Mouse (Mus musculus): ENCODE data around the gene Ntm. TPM values are rescaled to one million over a fixed set of nuclear protein-coding genes. Genes with fewer than 3 reads are reported as not detected.

Gene Ntm
- polyA plus RNA-seq, 2 experiments: 23.9 to 32.4 TPM

GRCm38 (mm10) chr9:29332296-29333090, 630.4 kb downstream of the Ntm start:
- no peak for TF ChIP-seq POLR2A (IDR thresholded peaks at IDR 0.05; ENCODE audit: borderline replicate concordance, extremely low read depth, insufficient read depth, insufficient read length)
- DNase-seq (ENCODE audit: low spot score) (peak; percentile 48), ATAC-seq (ENCODE audit: low FRiP score, low read depth) (peak; percentile 57; the same call in 1 of the 2 replicates)
- H3K27me3 ChIP-seq (ENCODE audit: control insufficient read depth, insufficient read depth, low read length): peaks cover 35% of the 10 kb centered on the region
- no peaks in the 10 kb centered on the region for H3K9me3 ChIP-seq (ENCODE audit: control insufficient read depth, low read length)
- H3K4me2 ChIP-seq (replicated peaks; ENCODE audit: low read depth, low read length, severe bottlenecking): no peak overlapping the region
- no peak overlapping the region for H3K27ac ChIP-seq (replicated peaks; ENCODE audit: low read depth, low read length)
- 20% methylated on average over 3 of the region's 3 CpGs for WGBS
- H3K4me1 ChIP-seq (ENCODE audit: control insufficient read depth, insufficient read depth, low read length): no peaks in the 10 kb centered on the region
- no peaks in the 10 kb centered on the region for H3K36me3 ChIP-seq (ENCODE audit: control insufficient read depth, insufficient read depth, low read length)
- no peak overlapping the region for H3K9ac ChIP-seq (ENCODE audit: low read depth, low read length, severe bottlenecking)
- H3K4me3 ChIP-seq (replicated peaks; ENCODE audit: low read length): no peak overlapping the region

- Histone ChIP-seq H3K4me1 (ENCODE audit: control insufficient read depth, insufficient read depth, low read length) (no peaks in the 10 kb centered on the region), H3K36me3 (ENCODE audit: control insufficient read depth, insufficient read depth, low read length) (no peaks in the 10 kb centered on the region), H3K9me3 (ENCODE audit: control insufficient read depth, low read length) (no peaks in the 10 kb centered on the region), H3K4me3 (replicated peaks; ENCODE audit: low read length) (no peak overlapping the region), H3K4me2 (replicated peaks; ENCODE audit: low read depth, low read length, severe bottlenecking) (no peak overlapping the region), H3K27ac (replicated peaks; ENCODE audit: low read depth, low read length) (no peak overlapping the region), H3K27me3 (ENCODE audit: control insufficient read depth, insufficient read depth, low read length) (peaks cover 50% of the 10 kb centered on the region), H3K9ac (ENCODE audit: low read depth, low read length, severe bottlenecking) (no peak overlapping the region)
- ATAC-seq (ENCODE audit: low FRiP score, low read depth) (no peak), DNase-seq (ENCODE audit: low spot score) (no peak)
- TF ChIP-seq POLR2A (IDR thresholded peaks at IDR 0.05; ENCODE audit: borderline replicate concordance, extremely low read depth, insufficient read depth, insufficient read length): no peak
- WGBS: 84% methylated on average over 3 of the region's 3 CpGs
Observed at GRCm38 (mm10) chr9:29330486-29330885, 632.5 kb downstream of the Ntm start.

GRCm38 (mm10) chr9:29326283-29326682, 636.7 kb downstream of the Ntm start:
- 92% methylated on average over 3 of the region's 3 CpGs for WGBS
- Histone ChIP-seq H3K27me3 (ENCODE audit: control insufficient read depth, insufficient read depth, low read length) (peaks cover 80% of the 10 kb centered on the region), H3K9ac (ENCODE audit: low read depth, low read length, severe bottlenecking) (no peak overlapping the region), H3K4me3 (replicated peaks; ENCODE audit: low read length) (no peak overlapping the region), H3K27ac (replicated peaks; ENCODE audit: low read depth, low read length) (no peak overlapping the region), H3K36me3 (ENCODE audit: control insufficient read depth, insufficient read depth, low read length) (no peaks in the 10 kb centered on the region), H3K4me2 (replicated peaks; ENCODE audit: low read depth, low read length, severe bottlenecking) (no peak overlapping the region), H3K4me1 (ENCODE audit: control insufficient read depth, insufficient read depth, low read length) (no peaks in the 10 kb centered on the region), H3K9me3 (ENCODE audit: control insufficient read depth, low read length) (no peaks in the 10 kb centered on the region)
- no peak for TF ChIP-seq POLR2A (IDR thresholded peaks at IDR 0.05; ENCODE audit: borderline replicate concordance, extremely low read depth, insufficient read depth, insufficient read length)
- no peak for DNase-seq (ENCODE audit: low spot score)
- no peak for ATAC-seq (ENCODE audit: low FRiP score, low read depth)

- 87% methylated on average over 8 of the region's 8 CpGs for WGBS
- Histone ChIP-seq H3K27me3 (ENCODE audit: control insufficient read depth, insufficient read depth, low read length) (peaks cover 83% of the 10 kb centered on the region), H3K9ac (ENCODE audit: low read depth, low read length, severe bottlenecking) (no peak overlapping the region), H3K4me1 (ENCODE audit: control insufficient read depth, insufficient read depth, low read length) (no peaks in the 10 kb centered on the region), H3K27ac (replicated peaks; ENCODE audit: low read depth, low read length) (no peak overlapping the region), H3K9me3 (ENCODE audit: control insufficient read depth, low read length) (no peaks in the 10 kb centered on the region), H3K4me2 (replicated peaks; ENCODE audit: low read depth, low read length, severe bottlenecking) (no peak overlapping the region), H3K36me3 (ENCODE audit: control insufficient read depth, insufficient read depth, low read length) (no peaks in the 10 kb centered on the region), H3K4me3 (replicated peaks; ENCODE audit: low read length) (no peak overlapping the region)
- no peak for TF ChIP-seq POLR2A (IDR thresholded peaks at IDR 0.05; ENCODE audit: borderline replicate concordance, extremely low read depth, insufficient read depth, insufficient read length)
- DNase-seq (ENCODE audit: low spot score) (no peak), ATAC-seq (ENCODE audit: low FRiP score, low read depth) (no peak)
Observed at GRCm38 (mm10) chr9:29325137-29325536, 637.8 kb downstream of the Ntm start.

GRCm38 (mm10) chr9:29319197-29319596, 643.7 kb downstream of the Ntm start:
- no peak overlapping the region for H3K4me3 ChIP-seq (replicated peaks; ENCODE audit: low read length)
- no peak overlapping the region for H3K27ac ChIP-seq (replicated peaks; ENCODE audit: low read depth, low read length)
- no peak overlapping the region for H3K9ac ChIP-seq (ENCODE audit: low read depth, low read length, severe bottlenecking)
- H3K4me1 ChIP-seq (ENCODE audit: control insufficient read depth, insufficient read depth, low read length): peaks cover 23% of the 10 kb centered on the region
- 0% methylated on average over 1 of the region's 1 CpGs for WGBS
- no peaks in the 10 kb centered on the region for H3K9me3 ChIP-seq (ENCODE audit: control insufficient read depth, low read length)
- DNase-seq (ENCODE audit: low spot score) (no peak), ATAC-seq (ENCODE audit: low FRiP score, low read depth) (no peak)
- no peak for TF ChIP-seq POLR2A (IDR thresholded peaks at IDR 0.05; ENCODE audit: borderline replicate concordance, extremely low read depth, insufficient read depth, insufficient read length)
- no peak overlapping the region for H3K4me2 ChIP-seq (replicated peaks; ENCODE audit: low read depth, low read length, severe bottlenecking)
- H3K36me3 ChIP-seq (ENCODE audit: control insufficient read depth, insufficient read depth, low read length): no peaks in the 10 kb centered on the region
- H3K27me3 ChIP-seq (ENCODE audit: control insufficient read depth, insufficient read depth, low read length): peaks cover 85% of the 10 kb centered on the region
